Mouse (Mus musculus) liver, embryonic 11.5 days (tissue): Measurements from ENCODE around the gene Pcca. TPM values are rescaled to one million over a fixed set of nuclear protein-coding genes. Genes with fewer than 3 reads are reported as not detected.
A peak's percentile ranks its signal among the peaks of the same experiment; 100 is the strongest.

ENCODE experiments used
- ATAC-seq: fragments of 200-750 bp; cut with Nextera tagmentation; replicated peaks from 2 replicates; pipeline ENCODE4 v1.8.0; 2017; ENCODE audit warnings: moderate number of reproducible peaks, mild to moderate bottlenecking, moderate TSS enrichment, moderate library complexity; ENCODE audit not compliant: low FRiP score
- DNase-seq: peaks from one replicate; pipeline ENCODE4 v3.0.0-alpha.2; 2017; ENCODE audit warnings: low spot score
- H3K27ac ChIP-seq: fragments of 300-500 bp; sonication (generic); 2 replicates; pipeline ENCODE4 v1.5.1; 2014; ENCODE audit warnings: mild to moderate bottlenecking, low read depth, low read length, control low read depth
- H3K27me3 ChIP-seq: fragments of 300-500 bp; sonication (generic); replicated peaks from 2 replicates; pipeline ENCODE4 v1.6.1; 2014; ENCODE audit warnings: low read length, mixed read lengths; ENCODE audit not compliant: control insufficient read depth, insufficient read depth
- H3K36me3 ChIP-seq: fragments of 300-500 bp; sonication (generic); 2 replicates; pipeline ENCODE4 v1.6.1; 2014; ENCODE audit warnings: mild to moderate bottlenecking, low read length, moderate library complexity, mixed read lengths; ENCODE audit not compliant: control insufficient read depth, insufficient read depth
- H3K4me1 ChIP-seq: fragments of 300-500 bp; sonication (generic); replicated peaks from 2 replicates; pipeline ENCODE4 v1.6.1; 2014; ENCODE audit warnings: low read length, mixed read lengths; ENCODE audit not compliant: control insufficient read depth, insufficient read depth
- H3K4me2 ChIP-seq: fragments of 300-500 bp; sonication (generic); 2 replicates; pipeline ENCODE4 v1.6.1; 2014; ENCODE audit warnings: mild to moderate bottlenecking, control low read depth, moderate library complexity
- H3K4me3 ChIP-seq: fragments of 300-500 bp; sonication (generic); 2 replicates; pipeline ENCODE4 v1.5.1; 2014; ENCODE audit warnings: low read depth, low read length, control low read depth
- H3K9ac ChIP-seq: fragments of 300-500 bp; sonication (generic); 2 replicates; pipeline ENCODE4 v1.6.1; 2014; ENCODE audit warnings: low read depth, low read length, control low read depth
- H3K9me3 ChIP-seq: fragments of 300-500 bp; sonication (generic); 2 replicates; pipeline ENCODE4 v1.6.1; 2016; ENCODE audit warnings: low read length, inconsistent platforms, mixed read lengths; ENCODE audit not compliant: control insufficient read depth
- WGBS: fragments of 180-500 bp; shearing (Covaris S2); extraction: QIAGEN DNeasy Blood & Tissue Kit; methylation state at CpG from one replicate; pipeline ENCODE4 v1.1.7; 2014; 5-methylcytosine and 5-hydroxymethylcytosine counted together
- polyA plus RNA-seq: library from polyadenylated mRNA; unstranded; fragments of >200 nt; fragmentation: Nextera tagmentation; extraction: Ambion mirVana; gene quantifications from 2 replicates; pipeline ENCODE4 v1.2.1, GENCODE M21; 2014

Pcca gene
- polyA plus RNA-seq, 1 experiment from 2014 or later, result 18.1 TPM

GRCm38 (mm10) chr14:122490441-122491328 is 43.4 kb upstream of the Pcca start, which contains the start of gene Gm10837:
TSS of gene Gm10837 (plus strand) at chr14:122490586.
- H3K27ac ChIP-seq, result no peak within 1 kb of the TSS
- H3K9me3 ChIP-seq, result no peaks in the 10 kb centered on the region
- peaks cover 63% of the 10 kb centered on the region for H3K27me3 ChIP-seq
- DNase-seq (peak; percentile 37), ATAC-seq (peak; percentile 63)
- 2% methylated on average over 51 of the region's 51 CpGs for WGBS
- H3K4me1 ChIP-seq, result 0 out of 2 replicates have a peak, but pooled peaks cover 2% of the 10 kb centered on the region
- no peaks in the 10 kb centered on the region for H3K36me3 ChIP-seq
- H3K4me3 ChIP-seq, result peak within 1 kb of the TSS; percentile 28
- peak within 1 kb of the TSS; percentile 50 for H3K4me2 ChIP-seq
- H3K9ac ChIP-seq, result no peak within 1 kb of the TSS

GRCm38 (mm10) chr14:122491521-122491920 is 42.6 kb upstream of the Pcca start:
- 0 out of 2 replicates have a peak, but pooled peaks cover 2% of the 10 kb centered on the region for H3K4me1 ChIP-seq

GRCm38 (mm10) chr14:122492015-122492414 is 42.1 kb upstream of the Pcca start:
- DNase-seq, result no peak
- Histone ChIP-seq H3K4me1 (0 out of 2 replicates have a peak, but pooled peaks cover 2% of the 10 kb centered on the region), H3K27ac (no peak overlapping the region), H3K36me3 (no peaks in the 10 kb centered on the region), H3K27me3 (peaks cover 54% of the 10 kb centered on the region), H3K4me2 (no peak overlapping the region), H3K9ac (no peak overlapping the region), H3K9me3 (no peaks in the 10 kb centered on the region), H3K4me3 (no peak overlapping the region)
- WGBS, result 62% methylated on average over 1 of the region's 1 CpGs
- no peak for ATAC-seq

More at GRCm38 (mm10) chr14:122491521-122491920, 42.6 kb upstream of the Pcca start:
- H3K9me3 ChIP-seq, result no peaks in the 10 kb centered on the region
- H3K4me2 ChIP-seq, result no peak overlapping the region
- H3K9ac ChIP-seq, result no peak overlapping the region
- no peak overlapping the region for H3K4me3 ChIP-seq
- 69% methylated on average over 6 of the region's 6 CpGs for WGBS
- no peaks in the 10 kb centered on the region for H3K36me3 ChIP-seq
- DNase-seq, result no peak
- H3K27ac ChIP-seq, result no peak overlapping the region
- peaks cover 56% of the 10 kb centered on the region for H3K27me3 ChIP-seq
- no peak for ATAC-seq

- Histone ChIP-seq H3K36me3 (no peaks in the 10 kb centered on the region), H3K9me3 (no peaks in the 10 kb centered on the region), H3K4me3 (no peak overlapping the region), H3K4me2 (no peak overlapping the region), H3K9ac (no peak overlapping the region), H3K4me1 (no peaks in the 10 kb centered on the region), H3K27me3 (no peaks in the 10 kb centered on the region), H3K27ac (no peak overlapping the region)
- DNase-seq, result no peak
- ATAC-seq, result no peak
- 29% methylated on average over 2 of the region's 2 CpGs for WGBS
Observed at GRCm38 (mm10) chr14:122509058-122509457, 25.1 kb upstream of the Pcca start.

- H3K9me3 ChIP-seq, result no peaks in the 10 kb centered on the region
- no peaks in the 10 kb centered on the region for H3K36me3 ChIP-seq
- no peaks in the 10 kb centered on the region for H3K27me3 ChIP-seq
- 51% methylated on average over 3 of the region's 3 CpGs for WGBS
- ATAC-seq, result no peak
- H3K4me1 ChIP-seq, result no peaks in the 10 kb centered on the region
- no peak overlapping the region for H3K9ac ChIP-seq
- H3K4me2 ChIP-seq, result no peak overlapping the region
- no peak overlapping the region for H3K27ac ChIP-seq
- no peak for DNase-seq
- no peak overlapping the region for H3K4me3 ChIP-seq
Observed at GRCm38 (mm10) chr14:122511519-122511918, 22.6 kb upstream of the Pcca start.

GRCm38 (mm10) chr14:122513511-122514036 is 20.6 kb upstream of the Pcca start:
- Histone ChIP-seq H3K9ac (no peak overlapping the region), H3K4me2 (no peak overlapping the region), H3K27me3 (no peaks in the 10 kb centered on the region), H3K4me3 (no peak overlapping the region), H3K4me1 (no peaks in the 10 kb centered on the region), H3K9me3 (no peaks in the 10 kb centered on the region), H3K36me3 (no peaks in the 10 kb centered on the region), H3K27ac (no peak overlapping the region)
- no peak for ATAC-seq
- DNase-seq, result no peak
- 55% methylated on average over 1 of the region's 1 CpGs for WGBS

GRCm38 (mm10) chr14:122528475-122528874 is 5.6 kb upstream of the Pcca start:
- ATAC-seq (no peak), DNase-seq (no peak)
- Histone ChIP-seq H3K9ac (no peak overlapping the region), H3K9me3 (no peaks in the 10 kb centered on the region), H3K27me3 (no peaks in the 10 kb centered on the region), H3K27ac (no peak overlapping the region), H3K36me3 (no peaks in the 10 kb centered on the region), H3K4me1 (no peaks in the 10 kb centered on the region), H3K4me3 (no peak overlapping the region), H3K4me2 (no peak overlapping the region)
- 83% methylated on average over 4 of the region's 4 CpGs for WGBS

- no peaks in the 10 kb centered on the region for H3K9me3 ChIP-seq
- H3K36me3 ChIP-seq, result no peaks in the 10 kb centered on the region
- WGBS, result 84% methylated on average over 1 of the region's 1 CpGs
- no peak overlapping the region for H3K4me2 ChIP-seq
- no peak for ATAC-seq
- H3K27me3 ChIP-seq, result no peaks in the 10 kb centered on the region
- H3K27ac ChIP-seq, result no peak overlapping the region
- no peak overlapping the region for H3K4me3 ChIP-seq
- DNase-seq, result no peak
- 0 out of 2 replicates have a peak, but pooled peaks cover 2% of the 10 kb centered on the region for H3K4me1 ChIP-seq
- no peak overlapping the region for H3K9ac ChIP-seq
Observed at GRCm38 (mm10) chr14:122535986-122536385, 1.9 kb downstream of the Pcca start.
